Mouse (Mus musculus) urinary bladder, postnatal 0 days (tissue): ENCODE results near the gene Psmc1. TPM values are rescaled to one million over a fixed set of nuclear protein-coding genes. Genes with fewer than 3 reads are reported as not detected.

Experiments
- polyA plus RNA-seq: library from polyadenylated mRNA; unstranded; fragments of >200 nt; fragmentation: Nextera tagmentation; extraction: Ambion mirVana; gene quantifications from 2 replicates; pipeline ENCODE4 v1.2.1, GENCODE M21; 2015

Gene Psmc1
- polyA plus RNA-seq = 171 and 187 TPM in 2 replicates

GRCm38 (mm10) chr12:100109986-100110696, at the start of gene Psmc1:
Psmc1 (plus strand) TSS chr12:100110154.

DNA sequence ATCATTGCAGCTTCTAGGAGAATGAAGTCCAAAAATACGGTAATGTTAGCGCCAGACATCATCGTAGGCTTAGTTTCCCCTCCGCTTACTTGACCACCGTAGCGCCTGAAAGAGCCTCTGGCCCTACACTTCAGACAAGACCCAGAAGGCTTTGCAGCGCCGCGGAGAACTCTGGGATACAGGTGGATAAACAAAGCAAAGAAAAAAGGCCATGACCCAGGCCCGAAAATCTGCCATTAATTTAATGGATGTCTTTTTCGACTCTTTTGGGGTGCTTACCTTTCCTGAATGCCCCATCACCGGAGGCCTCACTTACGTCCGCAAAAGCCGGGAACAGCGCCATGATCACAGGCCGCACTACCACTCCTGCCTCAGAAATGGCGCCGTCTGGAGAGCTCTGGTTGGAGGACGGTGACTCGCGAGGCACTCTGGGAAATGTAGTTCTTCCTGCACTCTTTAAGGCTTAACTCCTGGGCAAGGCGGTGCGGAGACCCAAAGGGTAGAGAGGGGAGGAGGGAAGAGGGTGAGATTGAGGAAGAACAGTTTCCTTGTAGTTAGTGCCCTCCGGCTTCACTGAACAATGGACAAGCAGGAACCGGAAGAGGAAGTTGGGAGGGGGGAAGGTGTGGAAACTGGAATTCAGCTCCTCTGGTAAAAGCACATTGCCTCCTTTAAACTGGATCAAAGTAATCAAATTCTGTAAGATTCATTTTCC, 49.5 kb downstream of the Psmc1 start, which contains the start of gene Nrde2:
TSS of gene Nrde2 (minus strand) at position 393 of the 715 bp plus-strand sequence.

Other genes starting within 250 kb of the Psmc1 start
- gene Efcab11, start 225.7 kb upstream of the Psmc1 start, polyA plus RNA-seq = 3.6 and 5.1 TPM in 2 replicates
- gene Tdp1, start 225.6 kb upstream of the Psmc1 start, polyA plus RNA-seq = 13.9 and 16.2 TPM in 2 replicates
- 0.55 and 1.5 TPM in 2 replicates for gene Kcnk13, start 145.7 kb upstream of the Psmc1 start, polyA plus RNA-seq
- 5.6 and 5.9 TPM in 2 replicates for gene Nrde2, start 49.5 kb downstream of the Psmc1 start, polyA plus RNA-seq
- 1,204 and 1,434 TPM in 2 replicates for gene Calm1, start 89.3 kb downstream of the Psmc1 start, polyA plus RNA-seq